Mouse (Mus musculus): ENCODE measurements around the gene N6amt1.
A peak's percentile ranks its signal among the peaks of the same experiment; 100 is the strongest.

N6amt1 gene

DNA sequence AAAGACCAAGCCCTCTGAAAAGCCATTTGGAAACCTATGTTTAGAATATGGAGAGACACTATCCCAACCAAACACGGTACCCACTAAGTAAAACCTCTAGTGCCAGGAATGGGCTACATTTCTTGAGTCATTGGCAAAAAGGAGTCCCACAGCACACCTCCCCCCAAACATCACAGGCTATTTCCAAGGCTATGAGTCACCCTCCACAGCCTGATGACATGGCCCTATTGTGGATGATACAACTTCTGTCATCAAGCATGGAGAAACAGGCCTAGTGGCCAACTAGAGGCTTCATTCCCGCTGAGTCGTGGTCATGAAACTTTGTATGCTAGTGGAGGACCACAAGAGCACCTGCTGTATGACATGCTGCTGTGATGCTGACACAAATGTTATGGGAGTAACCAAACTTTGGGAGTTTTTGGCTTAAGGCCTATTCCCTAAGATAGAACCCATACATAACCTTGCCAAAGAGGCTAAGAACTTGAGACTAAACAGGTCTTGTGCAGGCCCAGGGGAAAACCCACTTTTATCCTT is 33.5 kb downstream of the N6amt1 start:
- no peak for DNase-seq (ENCODE audit: low read depth)

DNA sequence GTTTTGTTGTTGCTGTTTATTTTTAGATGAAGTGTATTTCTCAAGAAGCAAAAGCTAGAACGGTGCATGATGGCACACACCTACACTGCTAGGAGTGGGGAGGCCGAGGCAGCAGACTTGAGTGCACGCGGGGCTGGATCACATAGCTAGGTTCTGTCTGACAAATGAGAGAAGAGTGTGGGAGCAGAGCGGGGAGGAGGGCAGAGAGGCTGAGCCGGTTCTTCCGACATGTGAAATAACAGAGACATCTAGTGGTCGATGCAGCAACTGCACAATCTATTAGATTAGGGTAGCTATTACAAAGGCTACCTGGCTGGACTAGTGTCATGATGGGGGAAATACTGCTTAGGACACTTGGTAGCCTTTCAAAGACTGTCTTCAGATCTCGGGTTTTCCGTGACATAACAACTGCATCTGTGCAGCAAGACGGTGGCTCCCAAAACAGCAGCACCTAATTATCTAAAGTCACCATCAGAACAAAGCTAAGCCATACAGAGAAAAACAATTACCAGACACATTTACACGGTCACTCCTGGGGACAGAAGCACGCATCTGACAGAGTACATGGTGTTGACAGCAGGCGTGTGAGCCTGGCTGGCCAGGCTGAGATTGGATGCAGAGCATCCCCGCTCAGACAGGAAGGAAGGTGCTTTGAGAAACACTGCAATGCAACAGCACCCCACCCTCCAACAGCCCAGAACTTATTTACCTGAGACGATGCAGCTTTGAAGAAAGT is 40.0 kb downstream of the N6amt1 start:
- DNase-seq (ENCODE audit: low read depth), result peak; percentile 70

DNA sequence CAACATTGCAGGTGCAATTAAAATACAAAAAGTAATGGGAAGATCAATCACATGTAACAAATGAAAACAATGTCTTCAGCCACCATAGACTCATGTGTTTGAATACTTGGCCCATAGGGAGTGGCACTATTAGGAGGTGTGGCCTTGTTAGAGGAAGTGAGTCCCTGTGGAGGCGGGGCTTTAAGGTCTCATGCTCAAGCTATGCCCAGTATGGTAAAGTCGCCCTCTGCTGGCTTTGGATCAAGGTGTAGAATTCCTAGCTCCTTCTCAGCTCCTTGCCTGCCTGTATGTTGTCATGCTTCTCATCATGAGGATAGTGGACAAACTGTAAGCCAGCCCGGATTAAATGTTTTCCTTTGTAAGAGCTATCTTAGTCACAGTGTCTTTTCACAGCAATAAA is 51.0 kb downstream of the N6amt1 start:
- peak; percentile 58 for DNase-seq (ENCODE audit: low read depth)
